Mouse (Mus musculus): ENCODE results near the gene Sertad2.

DNA sequence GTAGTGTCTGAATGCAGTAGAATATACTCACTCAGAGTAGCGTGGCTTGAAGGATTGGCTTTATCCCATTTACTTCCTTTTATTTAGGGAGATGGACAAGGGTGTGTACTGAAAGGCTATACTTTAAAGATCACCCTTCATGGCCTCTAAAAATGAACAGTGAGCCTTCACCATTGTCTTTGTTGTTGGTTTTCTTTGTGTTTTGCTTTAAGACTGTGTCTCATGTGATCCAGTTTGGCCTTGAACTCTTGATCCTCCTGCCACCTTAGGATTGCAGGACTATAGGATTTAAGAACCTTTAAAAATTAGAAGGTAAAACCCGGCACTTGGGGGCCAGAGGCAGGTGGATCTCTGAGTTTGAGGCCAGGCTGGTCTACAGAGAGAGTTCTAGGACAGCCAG, 6.4 kb downstream of the Sertad2 start:
- TF ChIP-seq CTCF (IDR thresholded peaks at IDR 0.05; ENCODE audit: extremely low read depth, insufficient read depth, low read length) (no peak), POLR2A (IDR thresholded peaks at IDR 0.05; ENCODE audit: extremely low read depth, insufficient read depth, low read length) (no peak)
